ENCODE assay signal across 29 mouse cellular contexts in genomic region chr16:32543422-32543821, GRCm38 (mm10). TPM values are rescaled to one million over a fixed set of nuclear protein-coding genes. Genes with fewer than 3 reads are reported as not detected.
DNase-seq lines count a peak whose midpoint lies in the region; ATAC-seq and TF ChIP-seq lines count a peak whose summit lies in the region.
"Had no signal": no experiment of that assay in that cellular context is flagged by ENCODE, and none has a peak within 500 bp of the region (broad histone marks: within the 10 kb centered on the region; RNA-seq: fewer than 3 reads in every experiment).

No protein-coding gene starts in this region.

- peaks cover 68% of the 10 kb centered on the region for H3K4me1 ChIP-seq in liver, embryonic 13.5 days (replicated peaks)
- H3K4me1 ChIP-seq in liver, embryonic 11.5 days (replicated peaks; ENCODE audit: control insufficient read depth, insufficient read depth, low read length): peaks cover 21% of the 10 kb centered on the region
- peaks cover 74% of the 10 kb centered on the region for H3K4me1 ChIP-seq in liver, embryonic 15.5 days (replicated peaks)
- H3K4me1 ChIP-seq in liver, postnatal 0 days (ENCODE audit: insufficient read depth): peaks cover 39% of the 10 kb centered on the region
- H3K4me1 ChIP-seq in MEL (ENCODE audit: control insufficient read depth in 1 of 2, insufficient read depth in 2 of 2, low read length in 2 of 2): peaks cover 2 to 9% of the 10 kb centered on the region in 2 experiments

- no peaks in the 10 kb centered on the region for H3K27me3 ChIP-seq in liver, embryonic 13.5 days
- H3K27me3 ChIP-seq in liver, embryonic 11.5 days (replicated peaks; ENCODE audit: control insufficient read depth, insufficient read depth, low read length): no peaks in the 10 kb centered on the region; the same call in 1 of the 2 replicates
- H3K27me3 ChIP-seq in liver, embryonic 15.5 days: no peaks in the 10 kb centered on the region
- no peaks in the 10 kb centered on the region for H3K27me3 ChIP-seq in liver, postnatal 0 days (ENCODE audit: insufficient read depth, low read length)
- H3K27me3 ChIP-seq in MEL (ENCODE audit: control insufficient read depth in 1 of 2, insufficient read depth in 2 of 2, low read length in 2 of 2): no peaks in the 10 kb centered on the region
- H3K27me3 ChIP-seq: CH12.LX had no signal

- no peak for TF ChIP-seq EP300 in liver, postnatal 0 days (IDR thresholded peaks at IDR 0.05; ENCODE audit: low read depth)
- peak; percentile 37 to 39; a peak in 3 of 4 replicates for TF ChIP-seq EP300 in MEL (IDR thresholded peaks at IDR 0.05; ENCODE audit: low read depth in 1 of 2, low read length in 2 of 2)

- TF ChIP-seq RAD21 in MEL (IDR thresholded peaks at IDR 0.05; ENCODE audit: low read depth, low read length): no peak

- peak overlapping the region; percentile 43; the same call in 1 of the 2 replicates for H3K27ac ChIP-seq in liver, embryonic 13.5 days
- H3K27ac ChIP-seq in liver, embryonic 11.5 days (ENCODE audit: low read depth, low read length): no peak overlapping the region
- peak overlapping the region; percentile 6; the same call in 1 of the 2 replicates for H3K27ac ChIP-seq in liver, embryonic 15.5 days (replicated peaks)
- no peak overlapping the region for H3K27ac ChIP-seq in liver, postnatal 0 days (ENCODE audit: low read depth)
- H3K27ac ChIP-seq in MEL (ENCODE audit: control insufficient read depth, low read depth, low read length): no peak overlapping the region

- no peaks in the 10 kb centered on the region; the same call in 1 of the 2 replicates for H3K79me2 ChIP-seq in MEL (ENCODE audit: control insufficient read depth, insufficient read depth, low read length, poor library complexity)

- 73% methylated on average over 3 of the region's 3 CpGs for WGBS in liver, embryonic 13.5 days (ENCODE audit: insufficient replicate concordance)
- WGBS in liver, embryonic 11.5 days: 79% methylated on average over 3 of the region's 3 CpGs
- 70% methylated on average over 3 of the region's 3 CpGs for WGBS in liver, embryonic 15.5 days (ENCODE audit: insufficient replicate concordance)
- 71% methylated on average over 3 of the region's 3 CpGs for WGBS in liver, postnatal 0 days (ENCODE audit: insufficient replicate concordance)

- H3K4me3 ChIP-seq in liver, embryonic 13.5 days (replicated peaks): no peak overlapping the region
- H3K4me3 ChIP-seq in liver, embryonic 11.5 days (ENCODE audit: low read depth, low read length): no peak overlapping the region
- no peak overlapping the region for H3K4me3 ChIP-seq in liver, embryonic 15.5 days (replicated peaks)
- H3K4me3 ChIP-seq in liver, postnatal 0 days (ENCODE audit: low read depth, low read length): no peak overlapping the region
- H3K4me3 ChIP-seq in MEL (ENCODE audit: control insufficient read depth in 1 of 2, insufficient read depth in 1 of 2, low read depth in 2 of 2, low read length in 2 of 2): no peak overlapping the region

- TF ChIP-seq POLR2A in MEL (IDR thresholded peaks at IDR 0.05; ENCODE audit: control insufficient read depth in 1 of 2, insufficient read depth in 1 of 2, low read depth in 1 of 2, low read length in 2 of 2, poor library complexity in 1 of 2): no peak

- TF ChIP-seq CTCF in liver, postnatal 0 days (IDR thresholded peaks at IDR 0.05; ENCODE audit: low read depth): no peak
- TF ChIP-seq CTCF in MEL (IDR thresholded peaks at IDR 0.05 in 2 of 3, conservative IDR thresholded peaks at IDR 0.05 in 1 of 3; ENCODE audit: control insufficient read depth in 1 of 3, insufficient read depth in 1 of 3, low read depth in 2 of 3, low read length in 3 of 3, poor library complexity in 1 of 3, severe bottlenecking in 1 of 3): no peak

- no peak for ATAC-seq in liver, embryonic 13.5 days (ENCODE audit: low read depth)
- no peak for ATAC-seq in liver, embryonic 11.5 days (replicated peaks; ENCODE audit: low FRiP score)
- ATAC-seq in liver, embryonic 15.5 days (ENCODE audit: insufficient read depth): no peak
- no peak for ATAC-seq in liver, postnatal 0 days
- ATAC-seq: activated CD4-positive, CD25-positive, alpha-beta regulatory T cell, adult 4 months; CD4-positive, CD25-positive, alpha-beta regulatory T cell, adult 4 months; Patski had no signal

- H3K9ac ChIP-seq in liver, embryonic 13.5 days: no peak overlapping the region
- H3K9ac ChIP-seq in liver, embryonic 11.5 days (ENCODE audit: low read depth, low read length): no peak overlapping the region
- H3K9ac ChIP-seq in liver, embryonic 15.5 days: no peak overlapping the region
- H3K9ac ChIP-seq in liver, postnatal 0 days (replicated peaks): no peak overlapping the region
- no peak overlapping the region for H3K9ac ChIP-seq in MEL (ENCODE audit: control insufficient read depth, low read depth, low read length, poor library complexity, severe bottlenecking)

- DNase-seq in liver, embryonic 13.5 days: no peak
- no peak for DNase-seq in liver, embryonic 11.5 days (ENCODE audit: low spot score)
- no peak for DNase-seq in liver, postnatal 0 days
- DNase-seq in A20 (ENCODE audit: low read depth, low spot score) (peak; percentile 17), MEL (ENCODE audit: low read depth, low spot score) (peak; percentile 52), adipocyte (ENCODE audit: low spot score) (no peak)
- DNase-seq in gastrocnemius, adult 18-20 months (ENCODE audit: low spot score): no peak
- DNase-seq: adrenal gland, adult 2 months; adrenal gland, adult 8-10 months; adrenal gland, postnatal 10 days; adrenal gland, postnatal 14 days; adrenal gland, postnatal 25 days; adrenal gland, postnatal 36 days; B cell, adult 2 months; cerebellum, adult 11 months; cerebellum, adult 11-12 months; cerebellum, adult 18-20 months; cerebellum, adult 2 months; cerebellum, adult 8-10 months had no signal

- H3K4me2 ChIP-seq in liver, embryonic 13.5 days: no peak overlapping the region
- no peak overlapping the region for H3K4me2 ChIP-seq in liver, embryonic 11.5 days
- H3K4me2 ChIP-seq in liver, embryonic 15.5 days: no peak overlapping the region
- no peak overlapping the region for H3K4me2 ChIP-seq in liver, postnatal 0 days (ENCODE audit: low read depth, low read length)

- no peaks in the 10 kb centered on the region for H3K36me3 ChIP-seq in liver, embryonic 13.5 days
- no peaks in the 10 kb centered on the region for H3K36me3 ChIP-seq in liver, embryonic 11.5 days (ENCODE audit: control insufficient read depth, insufficient read depth, low read length)
- no peaks in the 10 kb centered on the region for H3K36me3 ChIP-seq in liver, embryonic 15.5 days (replicated peaks)
- H3K36me3 ChIP-seq in liver, postnatal 0 days (replicated peaks; ENCODE audit: insufficient read depth, low read length): no peaks in the 10 kb centered on the region
- H3K36me3 ChIP-seq in MEL (ENCODE audit: control insufficient read depth in 1 of 2, insufficient read depth in 2 of 2, low read length in 2 of 2): peaks cover 0 to 10% of the 10 kb centered on the region in 2 experiments; a peak in 2 of 4 replicates
- H3K36me3 ChIP-seq: G1E had no signal

- peaks cover 3% of the 10 kb centered on the region; the same call in 1 of the 2 replicates for H3K9me3 ChIP-seq in liver, embryonic 13.5 days (replicated peaks)
- H3K9me3 ChIP-seq in liver, embryonic 11.5 days (ENCODE audit: control insufficient read depth, low read length): no peaks in the 10 kb centered on the region
- 0 out of 2 replicates have a peak, but pooled peaks cover 5% of the 10 kb centered on the region for H3K9me3 ChIP-seq in liver, embryonic 15.5 days (replicated peaks)
- no peaks in the 10 kb centered on the region for H3K9me3 ChIP-seq in liver, postnatal 0 days (ENCODE audit: low read length)
- H3K9me3 ChIP-seq in MEL (replicated peaks; ENCODE audit: insufficient read depth, low read length): no peaks in the 10 kb centered on the region

TF ChIP-seq in MEL, 35 proteins besides CTCF, POLR2A, EP300 and RAD21:
- TF ChIP-seq GATA1 (IDR thresholded peaks at IDR 0.05; ENCODE audit: low read depth, low read length): peak; percentile 59
- TF ChIP-seq E2F4 (IDR thresholded peaks at IDR 0.05; ENCODE audit: borderline replicate concordance, low read depth, low read length): no peak
- TF ChIP-seq USF2 (IDR thresholded peaks at IDR 0.05; ENCODE audit: borderline replicate concordance in 1 of 2, insufficient read depth in 1 of 2, low read depth in 1 of 2, low read length in 2 of 2): no peak
- no peak for TF ChIP-seq ETS1 (IDR thresholded peaks at IDR 0.05; ENCODE audit: low read depth, low read length)
- no peak for TF ChIP-seq SIN3A (IDR thresholded peaks at IDR 0.05; ENCODE audit: low read length)
- TF ChIP-seq ZKSCAN1 (IDR thresholded peaks at IDR 0.05; ENCODE audit: low read depth, low read length): no peak
- no peak for TF ChIP-seq NELFE (IDR thresholded peaks at IDR 0.05; ENCODE audit: low read depth, low read length)
- no peak for TF ChIP-seq TBP (IDR thresholded peaks at IDR 0.05; ENCODE audit: low read depth, low read length)
- TF ChIP-seq JUND (IDR thresholded peaks at IDR 0.05; ENCODE audit: low read depth, low read length): no peak

RNA-seq across cellular contexts. Expression of gene Zdhhc19, which starts 47.4 kb away (rescaled TPM):
- polyA plus RNA-seq in liver, embryonic 13.5 days (2015; fragmentation: Nextera tagmentation; extraction: Ambion mirVana): not detected in 2 replicates
- not detected in 2 replicates for polyA plus RNA-seq in liver, embryonic 11.5 days (2014; fragmentation: Nextera tagmentation; extraction: Ambion mirVana)
- not detected in 2 replicates for polyA plus RNA-seq in liver, embryonic 15.5 days (2015; fragmentation: Nextera tagmentation; extraction: Ambion mirVana)
- polyA plus RNA-seq in liver, postnatal 0 days (2015; fragmentation: Nextera tagmentation; extraction: Ambion mirVana): not detected in 2 replicates
- total RNA-seq in MEL (2012; rRNA removed): 0.58 TPM in 1 of 2 replicates, not detected in the other
- polyA plus RNA-seq in MEL (2012; ENCODE audit: insufficient read depth in 1 of 2, insufficient read length in 2 of 2, low read depth in 1 of 2, low replicate concordance in 2 of 2, missing spikeins in 1 of 2): 1 to 10 TPM in 1 of 2 experiments, not detected in 1; 1.4 TPM
- not detected for total RNA-seq in gastrocnemius, adult 18-20 months (2021)
- total RNA-seq: adrenal gland, adult 18-20 months; adrenal gland, adult 2 months; adrenal gland, adult 8-10 months; adrenal gland, postnatal 10 days; adrenal gland, postnatal 14 days; adrenal gland, postnatal 25 days; adrenal gland, postnatal 36 days; adrenal gland, postnatal 4 days; CH12.LX; ES-E14; G1E had no signal
- polyA plus RNA-seq: activated CD4-positive, CD25-positive, alpha-beta regulatory T cell, adult 4 months; adrenal gland, adult 2 months; C2C12; CD4-positive, CD25-positive, alpha-beta regulatory T cell, adult 4 months; cerebellum, adult 2 months; G1E; Patski had no signal

RNA-seq across cellular contexts. Expression of gene Slc51a, which starts 55.7 kb away (rescaled TPM):
- 0.65 and 0.71 TPM in 2 replicates for polyA plus RNA-seq in liver, embryonic 13.5 days (2015; fragmentation: Nextera tagmentation; extraction: Ambion mirVana)
- polyA plus RNA-seq in liver, embryonic 11.5 days (2014; fragmentation: Nextera tagmentation; extraction: Ambion mirVana): 1.3 TPM in 2 replicates
- polyA plus RNA-seq in liver, embryonic 15.5 days (2015; fragmentation: Nextera tagmentation; extraction: Ambion mirVana): 0.37 and 0.56 TPM in 2 replicates
- polyA plus RNA-seq in liver, postnatal 0 days (2015; fragmentation: Nextera tagmentation; extraction: Ambion mirVana): 0.81 and 1.0 TPM in 2 replicates
- 3.3 and 4.6 TPM in 2 replicates for total RNA-seq in MEL (2012; rRNA removed)
- polyA plus RNA-seq in MEL (2012; ENCODE audit: insufficient read depth in 1 of 2, insufficient read length in 2 of 2, low read depth in 1 of 2, low replicate concordance in 2 of 2, missing spikeins in 1 of 2): 10 to 100 TPM in 1 of 2 experiments, not detected in 1; 14.5 TPM
- not detected for total RNA-seq in gastrocnemius, adult 18-20 months (2021)
- total RNA-seq: adrenal gland, adult 18-20 months; adrenal gland, postnatal 10 days; adrenal gland, postnatal 14 days; adrenal gland, postnatal 25 days had no signal
- polyA plus RNA-seq: activated CD4-positive, CD25-positive, alpha-beta regulatory T cell, adult 4 months; CD4-positive, CD25-positive, alpha-beta regulatory T cell, adult 4 months; G1E had no signal

Comparison
In these comparisons a context has a peak if more than half of its experiments do, and no peak if none do; other contexts are left out.
1. H3K27ac ChIP-seq: peak in liver, embryonic 13.5 days (single experiment) and liver, embryonic 15.5 days (single experiment); none in liver, embryonic 11.5 days (single experiment), liver, postnatal 0 days (single experiment) and MEL (single experiment).
2. DNase-seq: peak in A20 (single experiment) and MEL (single experiment); none in liver, embryonic 13.5 days (single experiment), liver, embryonic 11.5 days (single experiment), liver, postnatal 0 days (single experiment), adipocyte (single experiment) and gastrocnemius, adult 18-20 months (single experiment).